Mouse (Mus musculus) layer of hippocampus, adult 9-10 months (tissue): Measurements from ENCODE around the gene Gm29797.

Experiments
- DNase-seq: peaks from one replicate; pipeline ENCODE4 v3.0.0; 2022; ENCODE audit warnings: low spot score

The Gm29797 gene

GRCm38 (mm10) chr2:181656734-181657133 is at the start of gene Gm29797:
Gene Gm29797, plus strand, starts transcription at chr2:181657034.
- DNase-seq = no peak

GRCm38 (mm10) chr2:181618761-181619495 is 37.9 kb upstream of the Gm29797 start:
- DNase-seq = no peak

- peak; percentile 24 for DNase-seq
These were observed 33.4 kb upstream of the Gm29797 start for GRCm38 (mm10) chr2:181623401-181623800.

GRCm38 (mm10) chr2:181628471-181628870 is 28.4 kb upstream of the Gm29797 start:
- DNase-seq = no peak

- DNase-seq = peak; percentile 2
These were observed 24.2 kb upstream of the Gm29797 start for GRCm38 (mm10) chr2:181632624-181633023.

- no peak for DNase-seq
These were observed 21.0 kb upstream of the Gm29797 start for GRCm38 (mm10) chr2:181635865-181636264.

GRCm38 (mm10) chr2:181644361-181644760 is 12.5 kb upstream of the Gm29797 start:
- DNase-seq = no peak

- DNase-seq = no peak
These were observed 11.2 kb upstream of the Gm29797 start for GRCm38 (mm10) chr2:181645666-181646065.

GRCm38 (mm10) chr2:181646626-181647472 is 10.0 kb upstream of the Gm29797 start:
- DNase-seq = no peak

- DNase-seq = no peak
These were observed 7.9 kb upstream of the Gm29797 start for GRCm38 (mm10) chr2:181648926-181649325.

GRCm38 (mm10) chr2:181653065-181653464 is 3.8 kb upstream of the Gm29797 start:
- no peak for DNase-seq

- no peak for DNase-seq
These were observed 3.3 kb upstream of the Gm29797 start for GRCm38 (mm10) chr2:181653523-181653922.

- no peak for DNase-seq
These were observed 607 bp downstream of the Gm29797 start for GRCm38 (mm10) chr2:181657441-181657840.

- DNase-seq = no peak
These were observed 1.7 kb downstream of the Gm29797 start for GRCm38 (mm10) chr2:181658528-181658927.

GRCm38 (mm10) chr2:181658930-181659555 is 2.2 kb downstream of the Gm29797 start:
- no peak for DNase-seq

- peak; percentile 86 for DNase-seq
These were observed 2.8 kb downstream of the Gm29797 start for GRCm38 (mm10) chr2:181659609-181660055.

GRCm38 (mm10) chr2:181662620-181663297 is 5.9 kb downstream of the Gm29797 start:
- DNase-seq = no peak

GRCm38 (mm10) chr2:181663298-181663630 is 6.4 kb downstream of the Gm29797 start:
- DNase-seq = no peak

- no peak for DNase-seq
These were observed 13.6 kb downstream of the Gm29797 start for GRCm38 (mm10) chr2:181670285-181670912.

- DNase-seq = no peak
These were observed 14.1 kb downstream of the Gm29797 start for GRCm38 (mm10) chr2:181670913-181671311.

GRCm38 (mm10) chr2:181671326-181671725 is 14.5 kb downstream of the Gm29797 start, which contains the start of gene Sox18:
Gene Sox18, minus strand, starts transcription at chr2:181671640.
- DNase-seq = no peak

- no peak for DNase-seq
These were observed 15.2 kb downstream of the Gm29797 start for GRCm38 (mm10) chr2:181671984-181672383.
